Mouse (Mus musculus) kidney, embryonic 16.5 days (tissue): ENCODE measurements at regions not wholly inside any gene's neighbourhood (a gene's known extent, or its start where the extent isn't known, plus 50 kb on each side); places are given as distances from the start of the nearest gene placed in this dataset.

Experiments
- ATAC-seq: fragments of 200-750 bp; cut with Nextera tagmentation; 2 replicates; pipeline ENCODE4 v1.8.0; 2017; ENCODE audit warnings: moderate TSS enrichment; ENCODE audit not compliant: low FRiP score, low TSS enrichment
- H3K27ac ChIP-seq: fragments of 300-500 bp; sonication (generic); 2 replicates; pipeline ENCODE4 v1.5.1; 2014; ENCODE audit warnings: low read length
- H3K27me3 ChIP-seq: fragments of 300-500 bp; sonication (generic); 2 replicates; pipeline ENCODE4 v1.6.1; 2014; ENCODE audit warnings: low read length, control low read depth, mixed read lengths; ENCODE audit not compliant: insufficient read depth
- H3K36me3 ChIP-seq: fragments of 300-500 bp; sonication (generic); 2 replicates; pipeline ENCODE4 v1.6.1; 2014; ENCODE audit warnings: low read length, control low read depth, mixed read lengths; ENCODE audit not compliant: insufficient read depth
- H3K4me1 ChIP-seq: fragments of 300-500 bp; sonication (generic); 2 replicates; pipeline ENCODE4 v1.6.1; 2014; ENCODE audit warnings: low read length, control low read depth, mixed read lengths; ENCODE audit not compliant: insufficient read depth
- H3K4me2 ChIP-seq: fragments of 300-500 bp; sonication (generic); replicated peaks from 2 replicates; pipeline ENCODE4 v1.6.1; 2014; ENCODE audit warnings: low read depth, low read length
- H3K4me3 ChIP-seq: fragments of 300-500 bp; sonication (generic); 2 replicates; pipeline ENCODE4 v1.5.1; 2014; ENCODE audit warnings: mild to moderate bottlenecking, low read length
- H3K9ac ChIP-seq: fragments of 300-500 bp; sonication (generic); replicated peaks from 2 replicates; pipeline ENCODE4 v1.6.1; 2014; ENCODE audit warnings: low read length
- H3K9me3 ChIP-seq: fragments of 300-500 bp; sonication (generic); 2 replicates; pipeline ENCODE4 v1.6.1; 2016; ENCODE audit warnings: low read length, control low read depth
- WGBS: fragments of 180-500 bp; shearing (Covaris S2); extraction: QIAGEN DNeasy Blood & Tissue Kit; methylation state at CpG from one replicate; pipeline ENCODE4 v1.1.7; 2014; 5-methylcytosine and 5-hydroxymethylcytosine counted together

DNA sequence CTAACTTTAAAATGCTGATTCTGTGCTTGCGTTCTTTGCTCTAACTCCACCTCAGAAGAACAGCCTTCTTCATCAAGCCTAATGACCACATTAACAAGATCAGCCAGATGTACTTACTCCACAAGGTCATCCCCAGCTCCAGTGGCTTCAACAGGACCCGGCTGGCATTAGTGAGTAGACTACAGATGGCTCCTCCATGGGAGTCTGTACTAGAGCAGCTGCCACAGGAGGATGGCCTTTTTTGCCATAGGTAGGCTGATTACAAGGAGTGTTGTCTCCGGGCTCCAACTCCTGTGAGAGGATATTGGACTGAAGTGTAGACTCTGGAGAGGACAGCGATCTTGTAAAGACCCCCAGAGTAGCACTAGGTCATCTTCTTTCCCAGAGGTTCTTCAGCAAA lies 729.7 kb downstream of the Galc start:
- 90% methylated on average over 4 of the region's 4 CpGs for WGBS
- no peak overlapping the region for H3K27ac ChIP-seq
- H3K9me3 ChIP-seq = no peaks in the 10 kb centered on the region
- H3K9ac ChIP-seq = no peak overlapping the region
- H3K36me3 ChIP-seq = no peaks in the 10 kb centered on the region
- H3K4me3 ChIP-seq = no peak overlapping the region
- no peak for ATAC-seq
- no peaks in the 10 kb centered on the region for H3K27me3 ChIP-seq
- no peak overlapping the region for H3K4me2 ChIP-seq
- no peaks in the 10 kb centered on the region for H3K4me1 ChIP-seq

DNA sequence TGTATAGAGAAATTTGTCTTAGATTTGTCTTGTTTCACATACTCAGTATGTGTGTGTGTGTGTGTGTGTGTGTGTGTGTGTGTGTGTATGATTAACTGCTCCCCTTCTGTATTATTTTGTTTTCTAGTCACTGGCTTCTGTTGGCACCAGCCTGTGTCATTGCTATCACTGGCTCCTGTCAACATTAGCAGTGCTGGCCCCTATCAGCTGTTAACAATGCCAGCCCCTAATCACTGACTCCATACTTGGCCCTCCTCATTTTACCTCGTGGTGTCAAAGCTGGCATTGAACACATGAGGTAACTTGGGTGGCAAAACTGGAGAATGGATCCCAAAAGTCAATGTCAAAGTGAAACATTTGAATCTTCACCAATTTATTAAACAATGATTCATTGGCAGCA lies 733.3 kb downstream of the Galc start:
- H3K4me2 ChIP-seq = no peak overlapping the region
- H3K27me3 ChIP-seq = no peaks in the 10 kb centered on the region
- no peaks in the 10 kb centered on the region for H3K4me1 ChIP-seq
- 52% methylated on average over 1 of the region's 1 CpGs for WGBS
- H3K9me3 ChIP-seq = no peaks in the 10 kb centered on the region
- H3K9ac ChIP-seq = no peak overlapping the region
- no peak for ATAC-seq
- H3K27ac ChIP-seq = no peak overlapping the region
- no peak overlapping the region for H3K4me3 ChIP-seq
- no peaks in the 10 kb centered on the region for H3K36me3 ChIP-seq

DNA sequence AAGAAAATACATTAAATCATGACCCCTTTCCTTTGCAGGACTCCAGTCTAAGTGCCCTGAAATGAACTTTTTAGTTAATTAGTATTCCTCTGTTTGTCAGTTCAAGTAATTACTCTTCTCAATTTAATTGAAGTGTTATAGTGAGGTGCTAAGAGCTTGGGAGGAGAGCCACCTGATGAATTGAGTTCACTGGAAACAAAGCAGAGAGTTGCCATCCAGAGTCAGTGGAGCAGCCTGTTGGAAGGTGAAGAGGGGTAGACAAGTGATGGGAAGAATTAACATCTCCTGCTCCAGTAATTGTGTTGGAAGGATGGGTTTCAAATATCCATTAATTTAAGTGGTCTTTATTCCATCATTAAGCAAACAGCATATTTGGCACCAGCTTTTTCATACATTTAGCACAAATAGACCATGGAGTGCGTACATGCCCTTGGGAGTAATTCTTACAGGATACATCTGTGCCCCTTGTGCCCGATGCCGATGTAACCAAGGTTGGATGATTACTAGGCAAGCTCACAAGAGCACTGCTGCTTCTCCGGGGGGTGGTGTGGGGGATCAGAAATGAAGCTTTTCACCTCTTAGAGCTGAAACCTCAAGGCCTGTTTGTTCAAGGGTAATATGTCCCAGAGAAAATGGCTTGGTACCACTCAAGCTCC lies 739.3 kb downstream of the Galc start:
- no peak overlapping the region for H3K4me3 ChIP-seq
- H3K9ac ChIP-seq = no peak overlapping the region
- H3K27ac ChIP-seq = no peak overlapping the region
- no peaks in the 10 kb centered on the region for H3K4me1 ChIP-seq
- 88% methylated on average over 4 of the region's 4 CpGs for WGBS
- no peaks in the 10 kb centered on the region for H3K27me3 ChIP-seq
- ATAC-seq = no peak
- no peak overlapping the region for H3K4me2 ChIP-seq
- no peaks in the 10 kb centered on the region for H3K36me3 ChIP-seq
- H3K9me3 ChIP-seq = no peaks in the 10 kb centered on the region

DNA sequence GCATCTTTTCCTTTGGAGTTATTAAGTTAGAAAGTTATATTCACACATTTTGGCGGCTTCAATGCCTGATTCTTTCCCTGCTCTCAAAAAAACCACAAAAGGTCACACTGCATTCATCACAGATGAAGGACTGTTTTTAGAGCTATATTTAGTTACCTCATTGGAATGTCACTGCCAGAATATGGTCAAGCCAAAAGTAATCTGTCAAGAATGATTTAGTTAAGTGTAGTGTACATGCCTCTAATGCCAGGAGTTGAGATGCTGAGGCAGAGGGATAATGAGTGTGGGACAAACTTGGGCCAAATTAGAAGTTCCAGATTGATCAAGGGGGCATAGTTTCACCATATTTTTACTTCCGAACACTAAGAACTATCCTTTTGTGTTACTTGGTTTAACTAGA lies 741.7 kb downstream of the Galc start:
- Histone ChIP-seq H3K9ac (no peak overlapping the region), H3K27me3 (no peaks in the 10 kb centered on the region), H3K9me3 (no peaks in the 10 kb centered on the region), H3K36me3 (no peaks in the 10 kb centered on the region), H3K4me2 (no peak overlapping the region), H3K4me1 (no peaks in the 10 kb centered on the region), H3K27ac (no peak overlapping the region), H3K4me3 (no peak overlapping the region)
- 62% methylated on average over 2 of the region's 2 CpGs for WGBS
- ATAC-seq = no peak

DNA sequence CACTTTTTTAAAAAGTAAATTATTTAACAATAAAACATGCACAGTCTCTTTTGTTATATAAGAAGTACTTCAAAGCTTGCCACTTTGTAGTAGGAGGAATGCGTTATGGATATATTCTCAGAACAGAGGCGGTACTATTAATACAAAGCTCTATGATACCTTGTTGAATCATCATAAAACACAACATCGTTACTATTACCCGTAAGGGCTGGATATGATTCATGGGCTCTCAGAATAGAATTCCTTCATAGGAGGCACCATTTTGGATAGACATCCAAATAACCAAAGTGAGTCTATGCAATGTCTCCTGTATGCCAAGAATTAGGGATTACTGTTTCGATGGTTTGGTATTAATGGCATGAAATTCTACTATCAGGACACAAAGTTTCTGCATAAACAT lies 743.5 kb downstream of the Galc start:
- Histone ChIP-seq H3K27ac (no peak overlapping the region), H3K9ac (no peak overlapping the region), H3K4me1 (peaks cover 5% of the 10 kb centered on the region; the same call in 1 of the 2 replicates), H3K9me3 (no peaks in the 10 kb centered on the region), H3K4me3 (no peak overlapping the region), H3K4me2 (no peak overlapping the region), H3K36me3 (no peaks in the 10 kb centered on the region), H3K27me3 (no peaks in the 10 kb centered on the region)
- 90% methylated on average over 5 of the region's 5 CpGs for WGBS
- ATAC-seq = no peak

DNA sequence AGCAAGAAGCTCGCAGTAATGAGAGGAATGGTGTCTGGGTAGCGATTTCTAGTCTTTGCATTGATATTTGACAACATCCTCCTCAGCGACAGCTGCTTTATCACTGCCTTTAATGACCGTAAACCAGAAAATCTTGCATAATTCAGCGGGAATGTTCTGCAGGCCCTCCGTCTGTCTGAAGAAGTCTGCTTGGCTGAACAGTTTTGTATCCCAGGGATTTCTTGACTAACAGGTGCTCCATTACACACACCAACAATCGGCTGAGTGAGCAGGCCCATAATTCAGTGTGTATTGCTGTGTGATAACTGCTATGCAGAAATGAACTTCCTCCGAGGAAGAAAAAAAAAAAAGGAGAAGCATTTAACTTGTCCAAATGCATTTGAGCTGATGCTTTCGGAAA lies 747.4 kb downstream of the Galc start:
- Histone ChIP-seq H3K4me1 (peaks cover 5% of the 10 kb centered on the region; the same call in 1 of the 2 replicates), H3K27me3 (no peaks in the 10 kb centered on the region), H3K9ac (no peak overlapping the region), H3K4me3 (no peak overlapping the region), H3K36me3 (no peaks in the 10 kb centered on the region), H3K4me2 (no peak overlapping the region), H3K9me3 (no peaks in the 10 kb centered on the region), H3K27ac (no peak overlapping the region)
- ATAC-seq = no peak
- WGBS = 42% methylated on average over 9 of the region's 9 CpGs

DNA sequence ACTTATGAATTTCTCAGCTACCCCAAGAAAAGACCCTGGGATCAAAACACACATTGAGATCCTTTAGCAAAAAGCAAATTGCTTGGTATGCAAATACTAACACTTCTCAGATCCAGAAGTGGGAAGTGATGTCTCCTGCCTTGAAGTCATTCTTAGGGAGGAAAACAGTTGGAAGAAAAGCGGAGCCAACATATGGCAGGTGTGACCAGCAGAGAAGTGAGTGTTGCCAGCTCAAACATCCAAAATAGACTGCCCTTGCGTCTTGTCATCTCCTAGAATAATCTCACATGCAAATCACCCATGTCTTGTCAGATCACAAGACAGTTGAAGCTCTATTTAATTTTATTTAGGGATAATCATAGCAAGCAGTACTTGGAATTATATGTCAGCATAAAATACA lies 757.8 kb downstream of the Galc start:
- Histone ChIP-seq H3K9me3 (no peaks in the 10 kb centered on the region), H3K4me3 (no peak overlapping the region), H3K36me3 (no peaks in the 10 kb centered on the region), H3K4me2 (no peak overlapping the region), H3K27me3 (no peaks in the 10 kb centered on the region), H3K9ac (no peak overlapping the region), H3K27ac (no peak overlapping the region), H3K4me1 (no peaks in the 10 kb centered on the region)
- WGBS = 88% methylated on average over 2 of the region's 2 CpGs
- no peak for ATAC-seq

DNA sequence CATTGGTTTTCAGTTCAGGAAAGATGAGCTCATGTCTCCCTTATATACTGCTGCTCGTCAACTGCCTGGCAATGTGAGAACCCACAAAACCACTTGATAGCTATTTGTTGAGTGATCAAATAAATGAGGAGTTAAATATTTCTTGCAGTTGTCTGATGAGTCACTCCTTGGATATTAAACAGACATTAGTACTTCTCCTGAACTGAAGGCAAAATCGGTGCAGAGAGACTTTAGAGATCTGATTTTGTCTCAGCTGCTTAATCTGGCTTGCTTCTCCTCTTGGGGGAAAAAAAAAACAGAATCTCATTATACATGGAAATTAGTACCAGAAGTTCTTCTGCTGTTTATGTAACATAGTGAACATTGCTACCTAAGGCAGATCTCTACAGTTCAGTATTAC lies 775.7 kb downstream of the Galc start:
- Histone ChIP-seq H3K9me3 (no peaks in the 10 kb centered on the region), H3K4me1 (no peaks in the 10 kb centered on the region), H3K4me2 (no peak overlapping the region), H3K4me3 (no peak overlapping the region), H3K36me3 (no peaks in the 10 kb centered on the region), H3K27ac (no peak overlapping the region), H3K9ac (no peak overlapping the region), H3K27me3 (no peaks in the 10 kb centered on the region)
- 49% methylated on average over 2 of the region's 2 CpGs for WGBS
- no peak for ATAC-seq

DNA sequence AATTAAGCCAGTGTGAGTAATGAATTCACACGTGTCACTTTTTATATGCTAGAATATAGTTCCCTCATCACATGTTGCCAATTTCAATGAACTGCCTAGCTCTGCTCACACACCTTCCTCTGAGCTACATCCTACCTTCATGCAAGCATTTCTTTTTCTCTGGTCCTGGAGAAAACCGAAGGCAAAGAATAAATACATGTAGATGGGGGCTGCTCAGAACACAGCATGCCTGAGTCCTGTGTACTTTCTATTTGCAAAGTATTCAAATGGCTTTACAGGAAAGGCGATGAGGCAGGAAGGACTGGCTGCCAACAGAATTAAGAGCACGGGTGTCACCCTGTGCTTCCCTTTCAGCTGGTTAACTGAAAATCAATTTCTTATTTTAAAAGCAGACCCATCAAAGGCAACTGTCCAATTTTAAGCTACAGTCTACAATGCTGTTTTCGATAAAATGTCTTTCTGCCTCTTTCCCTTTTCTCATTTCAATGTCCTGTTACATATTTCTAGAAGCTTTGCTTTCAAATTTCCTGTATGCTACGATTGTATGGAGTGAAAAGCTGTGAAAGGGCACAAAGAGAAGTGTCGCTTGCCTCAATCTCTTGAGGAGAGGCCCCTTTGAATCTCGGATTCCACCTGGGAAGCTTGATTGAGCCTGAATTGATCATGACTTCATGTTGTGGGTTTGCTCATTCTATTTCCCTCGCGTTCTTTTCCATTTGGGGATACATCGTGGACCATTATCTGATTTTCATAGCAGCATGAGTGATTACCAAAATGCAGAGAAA lies 782.6 kb downstream of the Galc start:
- H3K27ac ChIP-seq = no peak overlapping the region
- no peaks in the 10 kb centered on the region for H3K36me3 ChIP-seq
- no peak for ATAC-seq
- no peak overlapping the region for H3K4me3 ChIP-seq
- H3K9me3 ChIP-seq = no peaks in the 10 kb centered on the region
- H3K27me3 ChIP-seq = no peaks in the 10 kb centered on the region
- H3K9ac ChIP-seq = no peak overlapping the region
- WGBS = 66% methylated on average over 11 of the region's 11 CpGs
- H3K4me2 ChIP-seq = no peak overlapping the region
- H3K4me1 ChIP-seq = no peaks in the 10 kb centered on the region

DNA sequence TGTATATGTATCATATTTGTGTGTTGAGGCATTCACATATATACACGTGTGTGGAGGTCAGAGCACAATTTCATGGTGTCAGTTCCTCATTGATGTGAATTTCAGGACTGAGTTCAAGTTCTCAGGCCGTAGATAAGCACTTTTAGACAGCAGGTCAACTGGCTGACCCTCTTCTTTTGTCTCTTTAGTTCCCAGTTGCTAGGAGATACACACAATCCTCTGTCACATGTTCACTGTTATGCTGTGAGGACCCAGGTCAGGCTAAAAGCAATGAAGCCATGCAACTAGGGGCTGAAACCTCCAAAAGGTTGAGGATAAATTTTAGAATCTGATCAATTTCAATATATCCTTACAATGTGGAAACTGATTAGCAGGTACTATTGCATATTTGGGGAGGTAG lies 783.5 kb downstream of the Galc start:
- Histone ChIP-seq H3K9ac (no peak overlapping the region), H3K4me1 (no peaks in the 10 kb centered on the region), H3K36me3 (no peaks in the 10 kb centered on the region), H3K4me2 (no peak overlapping the region), H3K9me3 (no peaks in the 10 kb centered on the region), H3K27ac (no peak overlapping the region), H3K4me3 (no peak overlapping the region), H3K27me3 (no peaks in the 10 kb centered on the region)
- no peak for ATAC-seq
- WGBS = 64% methylated on average over 2 of the region's 2 CpGs
